Mouse (Mus musculus): ENCODE measurements at regions not wholly inside any gene's neighbourhood (a gene's known extent, or its start where the extent isn't known, plus 50 kb on each side); places are given as distances from the start of the nearest gene placed in this dataset.

DNA sequence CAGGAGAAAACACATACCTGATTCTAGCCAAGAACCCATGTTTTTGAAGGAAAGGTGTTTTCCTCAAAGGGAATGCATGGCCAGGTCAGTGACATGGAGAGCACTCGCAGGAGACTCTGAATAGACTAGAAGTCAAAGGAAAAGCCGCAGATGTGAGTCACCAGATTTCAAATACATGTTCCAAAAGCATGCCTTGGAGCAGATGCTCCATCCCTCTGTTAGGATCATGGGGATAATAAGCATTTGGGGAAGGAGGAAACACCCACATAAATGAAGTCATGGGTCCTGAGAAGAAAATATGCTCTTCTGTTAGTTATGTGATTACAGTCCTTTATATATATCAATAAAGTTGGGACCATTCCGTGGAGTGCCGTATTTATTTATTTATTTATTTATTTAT, 58.7 kb upstream of the Fam241a start:
- Histone ChIP-seq H3K27me3 (no peaks in the 10 kb centered on the region), H3K4me2 (no peak overlapping the region), H3K9ac (no peak overlapping the region), H3K4me1 (no peaks in the 10 kb centered on the region), H3K4me3 (no peak overlapping the region), H3K9me3 (no peaks in the 10 kb centered on the region), H3K36me3 (no peaks in the 10 kb centered on the region), H3K27ac (no peak overlapping the region)
- 87% methylated on average over 4 of the region's 4 CpGs for WGBS
- ATAC-seq (ENCODE audit: insufficient number of reproducible peaks, low FRiP score, low TSS enrichment, low read depth), result no peak

DNA sequence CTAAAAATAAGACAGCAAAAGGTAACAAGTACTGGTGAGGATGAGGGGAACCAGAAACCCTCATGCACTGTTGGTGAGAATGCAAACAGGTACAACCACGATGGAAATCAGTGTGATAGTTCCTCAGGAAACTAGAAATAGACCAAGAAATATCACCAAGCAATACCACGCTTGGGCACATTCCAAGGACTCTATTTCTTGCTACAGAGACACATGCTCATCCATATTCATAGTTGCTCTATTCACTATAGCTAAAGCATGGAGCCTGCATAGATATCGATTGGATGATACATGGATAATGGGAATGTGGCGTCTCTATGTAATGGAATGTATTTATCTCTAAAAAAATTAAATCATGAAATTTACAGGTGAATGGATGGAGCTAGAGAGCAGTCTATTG, 57.5 kb upstream of the Fam241a start:
- Histone ChIP-seq H3K36me3 (no peaks in the 10 kb centered on the region), H3K4me3 (no peak overlapping the region), H3K4me2 (no peak overlapping the region), H3K27ac (no peak overlapping the region), H3K27me3 (no peaks in the 10 kb centered on the region), H3K9me3 (no peaks in the 10 kb centered on the region), H3K9ac (no peak overlapping the region), H3K4me1 (no peaks in the 10 kb centered on the region)
- 84% methylated on average over 4 of the region's 4 CpGs for WGBS
- ATAC-seq (ENCODE audit: insufficient number of reproducible peaks, low FRiP score, low TSS enrichment, low read depth), result no peak

DNA sequence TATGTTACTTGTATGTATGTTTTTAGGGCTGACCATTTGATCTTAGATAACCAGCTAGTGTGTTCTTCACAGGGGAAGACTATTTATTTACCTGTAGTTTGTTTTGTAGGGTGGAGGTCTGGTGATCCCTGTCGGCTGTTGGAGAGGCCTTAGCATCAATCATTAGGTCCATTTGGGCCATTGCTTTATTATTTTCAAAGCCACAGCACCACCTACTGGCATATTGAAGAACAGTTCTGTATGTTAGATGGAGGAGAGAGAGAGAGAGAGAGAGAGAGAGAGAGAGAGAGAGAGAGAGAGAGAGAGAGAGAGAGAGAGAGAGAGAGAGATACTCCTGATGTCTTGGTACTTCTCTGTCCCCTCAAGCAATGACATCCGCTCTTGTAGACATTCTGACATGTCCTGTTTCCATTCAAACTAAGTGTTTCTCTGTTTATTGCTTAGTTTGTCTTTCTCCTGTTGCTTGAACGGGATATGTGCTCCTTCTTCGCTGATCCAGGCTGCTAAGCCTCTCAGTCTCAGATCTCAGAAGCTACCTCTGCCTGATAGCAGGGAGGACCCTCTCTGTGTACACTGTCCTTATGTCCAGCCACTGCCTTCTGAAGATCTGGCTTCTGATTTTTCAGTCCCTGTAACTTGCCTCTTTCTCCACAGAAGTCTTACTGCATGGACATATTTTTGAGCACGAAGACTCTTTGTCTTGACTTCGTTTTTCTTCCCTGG, 52.9 kb upstream of the Fam241a start:
- no peak overlapping the region for H3K4me2 ChIP-seq
- H3K36me3 ChIP-seq, result no peaks in the 10 kb centered on the region
- no peaks in the 10 kb centered on the region for H3K4me1 ChIP-seq
- no peak overlapping the region for H3K27ac ChIP-seq
- no peaks in the 10 kb centered on the region for H3K9me3 ChIP-seq
- no peak for ATAC-seq (ENCODE audit: insufficient number of reproducible peaks, low FRiP score, low TSS enrichment, low read depth)
- H3K27me3 ChIP-seq, result peaks cover 3% of the 10 kb centered on the region; the same call in 1 of the 2 replicates
- H3K9ac ChIP-seq, result no peak overlapping the region
- no peak overlapping the region for H3K4me3 ChIP-seq
- 41% methylated on average over 6 of the region's 6 CpGs for WGBS

DNA sequence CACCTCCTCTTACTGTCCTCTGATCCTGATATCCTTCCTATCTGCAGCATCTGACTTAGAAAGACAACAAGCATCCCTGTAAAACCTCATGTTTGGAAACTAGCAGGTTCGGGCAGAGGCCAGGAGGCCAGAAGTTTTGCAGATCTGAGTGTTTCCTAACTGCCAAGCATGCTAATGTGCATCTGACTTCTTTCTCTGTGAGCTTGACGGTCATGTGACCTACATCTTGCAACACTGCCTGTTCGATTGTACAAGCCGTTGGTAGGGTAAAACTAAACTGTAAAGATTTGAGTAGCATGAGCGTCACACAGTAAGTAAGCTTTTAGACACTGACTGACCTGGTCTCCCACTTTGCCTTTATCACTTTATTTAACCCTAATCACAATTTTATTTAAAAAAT, 52.2 kb upstream of the Fam241a start:
- Histone ChIP-seq H3K9me3 (no peaks in the 10 kb centered on the region), H3K9ac (no peak overlapping the region), H3K4me2 (no peak overlapping the region), H3K36me3 (no peaks in the 10 kb centered on the region), H3K27ac (no peak overlapping the region), H3K4me3 (no peak overlapping the region), H3K4me1 (no peaks in the 10 kb centered on the region), H3K27me3 (peaks cover 3% of the 10 kb centered on the region; the same call in 1 of the 2 replicates)
- 63% methylated on average over 5 of the region's 5 CpGs for WGBS
- ATAC-seq (ENCODE audit: insufficient number of reproducible peaks, low FRiP score, low TSS enrichment, low read depth), result no peak

Measured in limb, embryonic 15.5 days (tissue).